Mouse (Mus musculus) testis, adult 2 months (tissue): ENCODE data around the gene Guk1.

Experiments
- CTCF ChIP-seq: fragments of 200-500 bp; IDR thresholded peaks from 2 replicates; pipeline ENCODE4 v1.5.1; 2012; ENCODE audit warnings: low read depth, mild to moderate bottlenecking, inconsistent platforms, low read length, moderate library complexity; ENCODE audit not compliant: control insufficient read depth, insufficient read depth, insufficient replicate concordance
- POLR2A ChIP-seq: fragments of 200-500 bp; IDR thresholded peaks from 2 replicates; pipeline ENCODE4 v1.6.1; 2012; ENCODE audit warnings: low read depth, mild to moderate bottlenecking, inconsistent platforms, low read length, moderate library complexity; ENCODE audit not compliant: control insufficient read depth

DNA sequence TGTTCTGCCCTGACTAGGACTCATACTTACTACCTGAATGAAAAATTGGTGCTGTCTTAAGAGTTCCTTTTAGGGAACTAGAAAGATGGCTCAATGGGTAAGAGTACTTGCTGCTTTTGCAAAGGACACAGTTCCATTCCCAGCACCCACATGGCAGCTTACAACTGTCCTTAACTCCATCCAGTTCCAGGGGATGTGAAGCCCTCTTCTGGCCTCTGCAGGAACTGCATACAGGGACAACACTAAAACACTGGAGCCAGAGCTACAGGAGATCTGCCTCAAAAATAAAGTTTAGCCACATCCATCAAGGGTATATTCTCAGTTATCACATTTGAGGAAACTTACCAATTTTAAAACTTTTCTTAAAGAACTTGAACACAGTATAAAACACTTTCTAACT, 27.1 kb upstream of the Guk1 start:
- TF ChIP-seq CTCF, result no peak; the same call in 1 of the 2 replicates
- TF ChIP-seq POLR2A, result no peak
